In genomic region chr7:81281240-81281639, GRCm38 (mm10) we compare ENCODE assay signal across 17 mouse cellular contexts.
"Had no signal": no experiment of that assay in that cellular context is flagged by ENCODE, and none has a peak within 500 bp of the region (broad histone marks: within the 10 kb centered on the region; RNA-seq: fewer than 3 reads in every experiment).

No protein-coding gene starts in this region.

- H3K36me3 ChIP-seq: liver, embryonic 13.5 days; midbrain, embryonic 12.5 days; midbrain, embryonic 15.5 days; neural tube, embryonic 12.5 days; neural tube, embryonic 15.5 days; stomach, embryonic 15.5 days had no signal

- H3K9ac ChIP-seq: liver, embryonic 13.5 days; lung, embryonic 14.5 days; midbrain, embryonic 12.5 days; midbrain, embryonic 15.5 days; neural tube, embryonic 12.5 days; neural tube, embryonic 15.5 days; stomach, embryonic 15.5 days had no signal

- H3K4me3 ChIP-seq: layer of hippocampus, adult 2 months; liver, embryonic 13.5 days; midbrain, embryonic 12.5 days; midbrain, embryonic 15.5 days; neural tube, embryonic 12.5 days; neural tube, embryonic 15.5 days; stomach, embryonic 15.5 days had no signal

- ATAC-seq: intestine, embryonic 16.5 days; lung, postnatal 0 days; midbrain, embryonic 15.5 days had no signal

- H3K4me2 ChIP-seq: liver, embryonic 13.5 days; lung, embryonic 14.5 days; midbrain, embryonic 12.5 days; midbrain, embryonic 15.5 days; neural tube, embryonic 12.5 days; neural tube, embryonic 15.5 days; stomach, embryonic 15.5 days had no signal

- H3K27ac ChIP-seq: layer of hippocampus, adult 2 months; liver, embryonic 13.5 days; midbrain, embryonic 12.5 days; midbrain, embryonic 15.5 days; neural tube, embryonic 12.5 days; neural tube, embryonic 15.5 days; stomach, embryonic 15.5 days had no signal

- H3K9me3 ChIP-seq: liver, embryonic 13.5 days; midbrain, embryonic 12.5 days; midbrain, embryonic 15.5 days; neural tube, embryonic 12.5 days; neural tube, embryonic 15.5 days; stomach, embryonic 15.5 days had no signal

- DNase-seq: kidney, adult 18-20 months; kidney, postnatal 14 days; layer of hippocampus, adult 9-11 months; liver, embryonic 13.5 days; lung, embryonic 14.5 days; right cerebral cortex, adult 18-20 months; right cerebral cortex, postnatal 25 days; spleen, adult 18-20 months; thymus, postnatal 25 days had no signal

- H3K27me3 ChIP-seq: liver, embryonic 13.5 days; midbrain, embryonic 12.5 days; midbrain, embryonic 15.5 days; neural tube, embryonic 12.5 days; neural tube, embryonic 15.5 days; stomach, embryonic 15.5 days had no signal

- H3K4me1 ChIP-seq: liver, embryonic 13.5 days; midbrain, embryonic 12.5 days; midbrain, embryonic 15.5 days; neural tube, embryonic 12.5 days; neural tube, embryonic 15.5 days; stomach, embryonic 15.5 days had no signal
